Mouse (Mus musculus) heart, postnatal 0 days (tissue): ENCODE results near the gene Ipo5. TPM values are rescaled to one million over a fixed set of nuclear protein-coding genes. Genes with fewer than 3 reads are reported as not detected.

Experiments
- ATAC-seq: fragments of 200-750 bp; cut with Nextera tagmentation; 2 replicates; pipeline ENCODE4 v1.8.0; 2017; ENCODE audit warnings: low read depth, moderate number of reproducible peaks, moderate library complexity; ENCODE audit not compliant: insufficient read depth
- DNase-seq: peaks from one replicate; pipeline ENCODE4 v3.0.0-alpha.2; 2016; ENCODE audit warnings: low spot score
- H3K27ac ChIP-seq: fragments of 300-500 bp; sonication (generic); 2 replicates; pipeline ENCODE4 v1.5.1; 2014; ENCODE audit warnings: low read depth, mild to moderate bottlenecking
- H3K27me3 ChIP-seq: fragments of 300-500 bp; sonication (generic); 2 replicates; pipeline ENCODE4 v1.6.1; 2014; ENCODE audit warnings: low read length, mixed read lengths; ENCODE audit not compliant: control insufficient read depth, insufficient read depth
- H3K36me3 ChIP-seq: fragments of 300-500 bp; sonication (generic); replicated peaks from 2 replicates; pipeline ENCODE4 v1.6.1; 2014; ENCODE audit warnings: low read length, mixed read lengths; ENCODE audit not compliant: control insufficient read depth, insufficient read depth
- H3K4me1 ChIP-seq: fragments of 300-500 bp; sonication (generic); 2 replicates; pipeline ENCODE4 v1.6.1; 2014; ENCODE audit warnings: antibody characterized with exemption; ENCODE audit not compliant: control insufficient read depth, insufficient read depth
- H3K4me2 ChIP-seq: fragments of 300-500 bp; sonication (generic); 2 replicates; pipeline ENCODE4 v1.6.1; 2014; ENCODE audit warnings: low read depth, mild to moderate bottlenecking, low read length, moderate library complexity
- H3K4me3 ChIP-seq: fragments of 300-500 bp; sonication (generic); 2 replicates; pipeline ENCODE4 v1.5.1; 2014; ENCODE audit warnings: low read depth, low read length
- H3K9ac ChIP-seq: fragments of 300-500 bp; sonication (generic); replicated peaks from 2 replicates; pipeline ENCODE4 v1.6.1; 2014; ENCODE audit warnings: low read depth, low read length, mixed read lengths
- H3K9me3 ChIP-seq: fragments of 300-500 bp; sonication (generic); replicated peaks from 2 replicates; pipeline ENCODE4 v1.6.1; 2016; ENCODE audit warnings: low read length; ENCODE audit not compliant: control insufficient read depth
- CTCF ChIP-seq: IDR thresholded peaks from 2 replicates; pipeline ENCODE4 v1.5.1; 2016; ENCODE audit warnings: antibody characterized with exemption, control low read depth, low read depth
- EP300 ChIP-seq: IDR thresholded peaks from 2 replicates; pipeline ENCODE4 v1.6.1; 2016; ENCODE audit warnings: antibody characterized with exemption, low read depth
- WGBS: fragments of 180-500 bp; shearing (Covaris S2); extraction: QIAGEN DNeasy Blood & Tissue Kit; methylation state at CpG from one replicate; pipeline ENCODE4 v1.1.7; 2014; 5-methylcytosine and 5-hydroxymethylcytosine counted together
- polyA plus RNA-seq: library from polyadenylated mRNA; unstranded; fragments of >200 nt; fragmentation: Nextera tagmentation; extraction: Ambion mirVana; gene quantifications from 2 replicates; pipeline ENCODE4 v1.2.1, GENCODE M21; 2015
- total RNA-seq: library from RNA; depleted of rRNA; stranded (reverse); fragments of >200 nt; gene quantifications from 2 replicates; pipeline ENCODE4 v1.2.3, GENCODE M21; 2014; ENCODE audit warnings: low replicate concordance

The Ipo5 gene
- total and polyA plus RNA-seq, 2 experiments from 2014 or later = 40.6 to 62.1 TPM

GRCm38 (mm10) chr14:120880601-120881000, 30.4 kb upstream of the Ipo5 start:
- no peak overlapping the region for H3K9ac ChIP-seq
- H3K4me1 ChIP-seq = 0 out of 2 replicates have a peak, but pooled peaks cover 8% of the 10 kb centered on the region
- no peak overlapping the region for H3K4me2 ChIP-seq
- no peaks in the 10 kb centered on the region for H3K36me3 ChIP-seq
- ATAC-seq (no peak), DNase-seq (no peak)
- 73% methylated on average over 3 of the region's 5 CpGs for WGBS
- no peak overlapping the region for H3K27ac ChIP-seq
- H3K27me3 ChIP-seq = no peaks in the 10 kb centered on the region
- H3K9me3 ChIP-seq = no peaks in the 10 kb centered on the region
- no peak for TF ChIP-seq CTCF
- no peak for TF ChIP-seq EP300
- H3K4me3 ChIP-seq = no peak overlapping the region

GRCm38 (mm10) chr14:120881054-120881453, 30.0 kb upstream of the Ipo5 start:
- TF ChIP-seq CTCF (no peak), EP300 (no peak)
- Histone ChIP-seq H3K36me3 (no peaks in the 10 kb centered on the region), H3K4me2 (no peak overlapping the region), H3K9ac (no peak overlapping the region), H3K4me3 (no peak overlapping the region), H3K9me3 (no peaks in the 10 kb centered on the region), H3K27ac (no peak overlapping the region), H3K4me1 (0 out of 2 replicates have a peak, but pooled peaks cover 3% of the 10 kb centered on the region), H3K27me3 (no peaks in the 10 kb centered on the region)
- DNase-seq = no peak
- 88% methylated on average over 9 of the region's 9 CpGs for WGBS
- no peak for ATAC-seq

GRCm38 (mm10) chr14:120888681-120889080, 22.3 kb upstream of the Ipo5 start:
- H3K27ac ChIP-seq = no peak overlapping the region
- H3K36me3 ChIP-seq = no peaks in the 10 kb centered on the region
- H3K4me3 ChIP-seq = no peak overlapping the region
- no peaks in the 10 kb centered on the region for H3K9me3 ChIP-seq
- 77% methylated on average over 11 of the region's 11 CpGs for WGBS
- no peak for ATAC-seq
- no peak overlapping the region for H3K9ac ChIP-seq
- DNase-seq = no peak
- H3K27me3 ChIP-seq = no peaks in the 10 kb centered on the region
- TF ChIP-seq CTCF (no peak), EP300 (no peak)
- no peaks in the 10 kb centered on the region for H3K4me1 ChIP-seq
- no peak overlapping the region for H3K4me2 ChIP-seq

GRCm38 (mm10) chr14:120892369-120892768, 18.7 kb upstream of the Ipo5 start:
- no peaks in the 10 kb centered on the region for H3K4me1 ChIP-seq
- H3K9ac ChIP-seq = no peak overlapping the region
- H3K36me3 ChIP-seq = no peaks in the 10 kb centered on the region
- ATAC-seq (no peak), DNase-seq (no peak)
- no peak overlapping the region for H3K27ac ChIP-seq
- no peak overlapping the region for H3K4me2 ChIP-seq
- TF ChIP-seq EP300 = no peak
- TF ChIP-seq CTCF = peak; percentile 36
- no peaks in the 10 kb centered on the region for H3K27me3 ChIP-seq
- H3K9me3 ChIP-seq = no peaks in the 10 kb centered on the region
- 64% methylated on average over 8 of the region's 8 CpGs for WGBS
- no peak overlapping the region for H3K4me3 ChIP-seq

GRCm38 (mm10) chr14:120896613-120897012, 14.4 kb upstream of the Ipo5 start:
- Histone ChIP-seq H3K4me3 (no peak overlapping the region), H3K4me1 (no peaks in the 10 kb centered on the region), H3K27me3 (no peaks in the 10 kb centered on the region), H3K9ac (no peak overlapping the region), H3K9me3 (no peaks in the 10 kb centered on the region), H3K27ac (no peak overlapping the region), H3K4me2 (no peak overlapping the region), H3K36me3 (no peaks in the 10 kb centered on the region)
- 68% methylated on average over 11 of the region's 11 CpGs for WGBS
- TF ChIP-seq EP300 = no peak
- TF ChIP-seq CTCF = no peak
- no peak for ATAC-seq
- no peak for DNase-seq

- TF ChIP-seq EP300 = no peak
- no peak for TF ChIP-seq CTCF
- ATAC-seq (no peak), DNase-seq (no peak)
- H3K27ac ChIP-seq = no peak overlapping the region
- no peaks in the 10 kb centered on the region for H3K4me1 ChIP-seq
- H3K27me3 ChIP-seq = no peaks in the 10 kb centered on the region
- H3K9me3 ChIP-seq = no peaks in the 10 kb centered on the region
- no peaks in the 10 kb centered on the region for H3K36me3 ChIP-seq
- H3K9ac ChIP-seq = no peak overlapping the region
- 76% methylated on average over 3 of the region's 3 CpGs for WGBS
- H3K4me3 ChIP-seq = no peak overlapping the region
- no peak overlapping the region for H3K4me2 ChIP-seq
Measured at GRCm38 (mm10) chr14:120898876-120899275, 12.1 kb upstream of the Ipo5 start.
